Mouse (Mus musculus) forebrain, embryonic 11.5 days (tissue): ENCODE measurements around the gene Ccp110. TPM values are rescaled to one million over a fixed set of nuclear protein-coding genes. Genes with fewer than 3 reads are reported as not detected.

ENCODE experiments used
- ATAC-seq: fragments of 200-750 bp; cut with Nextera tagmentation; replicated peaks from 2 replicates; pipeline ENCODE4 v1.8.0; 2017; ENCODE audit warnings: moderate TSS enrichment; ENCODE audit not compliant: low FRiP score
- DNase-seq: peaks from one replicate; pipeline ENCODE4 v3.0.0-alpha.2; 2017; ENCODE audit warnings: low spot score
- H3K27ac ChIP-seq: fragments of 300-500 bp; sonication (generic); 2 replicates; pipeline ENCODE4 v1.5.1; 2014; ENCODE audit warnings: low read depth, low read length
- H3K27me3 ChIP-seq: fragments of 300-500 bp; sonication (generic); 2 replicates; pipeline ENCODE4 v1.6.1; 2014; ENCODE audit warnings: mild to moderate bottlenecking, low read length, mixed read lengths; ENCODE audit not compliant: control insufficient read depth, insufficient read depth
- H3K36me3 ChIP-seq: fragments of 300-500 bp; sonication (generic); 2 replicates; pipeline ENCODE4 v1.6.1; 2014; ENCODE audit warnings: mild to moderate bottlenecking, low read length, moderate library complexity, mixed read lengths; ENCODE audit not compliant: control insufficient read depth, insufficient read depth
- H3K4me1 ChIP-seq: fragments of 300-500 bp; sonication (generic); replicated peaks from 2 replicates; pipeline ENCODE4 v1.6.1; 2014; ENCODE audit warnings: low read length, mixed read lengths; ENCODE audit not compliant: control insufficient read depth, insufficient read depth
- H3K4me2 ChIP-seq: fragments of 300-500 bp; sonication (generic); 2 replicates; pipeline ENCODE4 v1.6.1; 2014; ENCODE audit warnings: low read depth, mild to moderate bottlenecking, low read length, moderate library complexity, mixed read lengths; ENCODE audit not compliant: severe bottlenecking
- H3K4me3 ChIP-seq: fragments of 300-500 bp; sonication (generic); 2 replicates; pipeline ENCODE4 v1.5.1; 2014; ENCODE audit warnings: low read depth, low read length
- H3K9ac ChIP-seq: fragments of 300-500 bp; sonication (generic); 2 replicates; pipeline ENCODE4 v1.6.1; 2014; ENCODE audit warnings: low read length
- H3K9me3 ChIP-seq: fragments of 300-500 bp; sonication (generic); 2 replicates; pipeline ENCODE4 v1.6.1; 2016; ENCODE audit warnings: low read length, mixed read lengths; ENCODE audit not compliant: control insufficient read depth
- WGBS: fragments of 180-500 bp; shearing (Covaris S2); extraction: QIAGEN DNeasy Blood & Tissue Kit; methylation state at CpG from one replicate; pipeline ENCODE4 v1.1.7; 2014; 5-methylcytosine and 5-hydroxymethylcytosine counted together
- polyA plus RNA-seq: library from polyadenylated mRNA; unstranded; fragments of >200 nt; fragmentation: Nextera tagmentation; extraction: Ambion mirVana; gene quantifications from 2 replicates; pipeline ENCODE4 v1.2.1, GENCODE M21; 2014

Gene Ccp110
- polyA plus RNA-seq, 1 experiment from 2014 or later = 28.0 TPM

DNA sequence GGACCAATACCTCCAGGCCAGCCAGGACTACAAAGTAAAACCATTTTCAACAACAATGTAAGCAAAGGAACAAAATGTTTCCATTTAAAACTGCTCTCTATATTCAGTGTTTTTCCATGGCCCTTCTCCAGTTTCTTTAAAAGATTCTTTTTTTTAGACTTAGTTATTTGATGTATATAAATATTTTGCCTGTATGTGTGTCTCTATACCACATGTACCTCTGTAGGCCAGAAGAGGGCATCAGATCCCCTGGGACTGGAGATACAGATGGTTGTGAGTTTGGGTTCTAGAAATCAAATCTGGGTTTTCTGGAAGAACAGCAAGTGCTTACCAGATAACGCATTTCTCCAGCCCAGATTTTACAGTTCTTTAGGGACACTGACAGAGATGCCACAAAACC, 26.4 kb downstream of the Ccp110 start:
- Histone ChIP-seq H3K9me3 (no peaks in the 10 kb centered on the region), H3K27ac (no peak overlapping the region), H3K27me3 (no peaks in the 10 kb centered on the region), H3K4me3 (no peak overlapping the region), H3K9ac (no peak overlapping the region), H3K36me3 (peaks cover 5% of the 10 kb centered on the region; the same call in 1 of the 2 replicates), H3K4me2 (no peak overlapping the region), H3K4me1 (peaks cover 4% of the 10 kb centered on the region; the same call in 1 of the 2 replicates)
- DNase-seq (no peak), ATAC-seq (no peak)
- 76% methylated on average over 1 of the region's 1 CpGs for WGBS

DNA sequence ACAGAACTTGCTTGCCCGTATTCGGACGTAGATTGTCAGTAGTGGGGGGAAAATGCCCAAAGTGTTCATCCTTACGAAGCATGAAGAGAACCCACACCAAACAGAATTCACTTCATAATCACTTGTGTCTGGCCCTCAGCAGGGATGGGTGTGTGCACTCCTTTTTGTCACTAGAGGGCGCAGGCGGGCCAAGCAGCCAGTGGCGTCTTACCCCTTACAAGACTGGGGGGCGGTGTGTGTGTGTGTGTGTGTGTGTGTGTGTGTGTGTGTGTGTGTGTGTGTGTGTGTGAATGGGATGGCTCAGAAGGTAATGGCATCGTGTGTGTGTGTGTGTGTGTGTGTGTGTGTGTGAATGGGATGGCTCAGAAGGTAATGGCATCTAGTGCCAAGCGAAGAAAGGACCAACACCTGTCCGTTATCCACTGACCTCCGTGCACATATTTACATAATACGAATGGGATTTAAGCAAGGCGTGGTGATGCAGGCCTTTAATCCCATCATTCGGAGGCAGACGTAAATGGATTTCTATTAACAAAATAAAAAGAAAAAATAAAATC, 27.7 kb downstream of the Ccp110 start, which contains the start of gene Vps35l:
Gene Vps35l (plus strand): TSS at position 252 of the 557 bp plus-strand sequence.
- 2% methylated on average over 15 of the region's 16 CpGs for WGBS
- H3K4me2 ChIP-seq = peak within 1 kb of the TSS; percentile 69
- peak within 1 kb of the TSS; percentile 67 for H3K4me3 ChIP-seq
- no peaks in the 10 kb centered on the region for H3K27me3 ChIP-seq
- peak within 1 kb of the TSS; percentile 70 for H3K9ac ChIP-seq
- H3K4me1 ChIP-seq = peaks cover 4% of the 10 kb centered on the region; the same call in 1 of the 2 replicates
- H3K36me3 ChIP-seq = peaks cover 5% of the 10 kb centered on the region; the same call in 1 of the 2 replicates
- H3K9me3 ChIP-seq = no peaks in the 10 kb centered on the region
- DNase-seq = peak; percentile 92
- peak; percentile 84 for ATAC-seq
- no peak within 1 kb of the TSS for H3K27ac ChIP-seq

DNA sequence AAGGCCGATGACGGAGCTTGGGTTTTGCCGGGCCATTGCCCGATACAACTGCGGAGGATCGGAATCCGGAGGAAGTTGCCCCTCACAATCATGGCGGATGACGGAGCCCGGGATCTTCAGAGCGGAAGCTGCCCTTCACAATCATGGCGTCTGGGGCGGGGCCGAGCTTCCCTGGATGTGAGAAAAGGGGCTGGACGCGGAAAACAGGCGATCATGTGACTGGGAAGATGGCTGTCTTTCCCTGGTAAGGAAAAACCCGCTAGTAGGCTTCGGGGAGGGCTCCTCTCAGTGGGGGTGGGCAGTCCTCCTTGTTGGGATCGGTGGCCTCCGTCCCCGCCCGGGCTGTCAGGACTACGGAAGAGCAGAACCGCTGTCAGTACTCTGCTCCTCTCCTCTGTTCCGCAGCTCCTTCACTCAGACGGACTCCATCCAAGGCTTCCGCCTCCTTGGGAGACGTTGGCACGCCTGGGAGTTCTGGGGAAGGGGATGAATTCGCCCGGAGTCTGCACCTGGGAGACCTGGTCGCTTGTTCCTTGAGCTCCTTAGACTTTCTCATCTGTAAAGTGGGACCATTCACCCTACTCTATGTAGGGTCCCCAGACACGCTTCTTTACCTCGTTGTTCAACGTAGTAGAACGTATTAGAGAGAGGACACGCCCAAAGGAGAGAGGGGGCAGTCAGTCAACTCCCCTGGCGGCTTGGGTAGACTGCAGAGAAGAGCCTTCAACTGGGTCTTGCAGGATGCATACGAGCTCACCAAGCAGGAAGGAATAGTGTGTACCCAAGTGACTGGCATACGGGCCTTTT, 28.4 kb downstream of the Ccp110 start:
- Histone ChIP-seq H3K4me3 (peak overlapping the region; percentile 67), H3K9me3 (no peaks in the 10 kb centered on the region), H3K27me3 (no peaks in the 10 kb centered on the region), H3K4me1 (peaks cover 4% of the 10 kb centered on the region; the same call in 1 of the 2 replicates), H3K27ac (no peak overlapping the region), H3K36me3 (peaks cover 4% of the 10 kb centered on the region; the same call in 1 of the 2 replicates), H3K4me2 (peak overlapping the region; percentile 69), H3K9ac (peak overlapping the region; percentile 70)
- 3% methylated on average over 41 of the region's 41 CpGs for WGBS
- ATAC-seq = peak; percentile 96
- peak; percentile 98 for DNase-seq

DNA sequence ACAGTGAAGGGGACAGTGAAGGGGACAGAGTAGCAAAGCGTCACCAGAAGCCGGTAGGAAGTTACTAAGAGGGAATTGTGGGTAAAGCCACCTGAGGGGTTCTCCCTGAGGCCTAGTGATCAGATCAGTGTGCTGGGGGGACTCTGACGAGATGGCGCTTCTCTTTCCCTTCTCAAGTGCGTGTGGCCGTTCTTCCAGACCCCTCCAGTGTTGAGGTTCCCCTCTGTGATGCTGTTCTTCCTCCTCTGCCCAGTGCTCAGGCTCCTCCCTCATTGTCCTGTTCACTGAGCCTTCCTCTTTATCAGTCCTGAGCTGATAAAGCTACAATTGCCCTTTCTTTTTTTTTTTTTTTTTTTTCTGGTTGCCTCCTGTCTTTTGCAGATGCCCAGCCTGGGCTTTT, 29.9 kb downstream of the Ccp110 start:
- H3K27ac ChIP-seq = no peak overlapping the region
- H3K27me3 ChIP-seq = no peaks in the 10 kb centered on the region
- H3K4me3 ChIP-seq = no peak overlapping the region
- 81% methylated on average over 5 of the region's 6 CpGs for WGBS
- H3K9me3 ChIP-seq = no peaks in the 10 kb centered on the region
- peaks cover 4% of the 10 kb centered on the region; the same call in 1 of the 2 replicates for H3K4me1 ChIP-seq
- no peak overlapping the region for H3K9ac ChIP-seq
- ATAC-seq = no peak
- H3K36me3 ChIP-seq = peaks cover 6% of the 10 kb centered on the region; the same call in 1 of the 2 replicates
- DNase-seq = no peak
- H3K4me2 ChIP-seq = no peak overlapping the region

DNA sequence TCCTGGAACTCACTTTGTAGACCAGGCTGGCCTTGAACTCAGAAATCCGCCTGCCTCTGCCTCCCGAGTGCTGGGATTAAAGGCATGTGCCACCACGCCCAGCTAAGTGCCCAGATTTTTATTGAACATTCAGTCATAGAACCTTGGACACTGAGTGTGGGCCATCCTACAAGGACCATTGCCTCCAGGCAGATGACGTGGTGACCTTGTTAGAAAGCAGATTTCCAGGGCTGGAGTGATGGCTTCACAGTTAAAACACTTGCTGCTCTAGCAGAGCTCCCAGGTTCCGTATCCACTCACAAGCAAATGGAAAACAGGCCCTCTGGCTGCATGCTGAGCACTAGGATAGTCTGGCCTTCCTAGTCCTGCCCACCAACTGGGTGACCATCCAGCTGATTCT, 32.4 kb downstream of the Ccp110 start:
- no peak overlapping the region for H3K9ac ChIP-seq
- H3K4me1 ChIP-seq = peaks cover 4% of the 10 kb centered on the region; the same call in 1 of the 2 replicates
- no peak overlapping the region for H3K4me3 ChIP-seq
- no peak overlapping the region for H3K4me2 ChIP-seq
- no peak for DNase-seq
- no peak overlapping the region for H3K27ac ChIP-seq
- WGBS = 93% methylated on average over 5 of the region's 5 CpGs
- no peaks in the 10 kb centered on the region for H3K27me3 ChIP-seq
- no peak for ATAC-seq
- no peaks in the 10 kb centered on the region for H3K9me3 ChIP-seq
- H3K36me3 ChIP-seq = peaks cover 6% of the 10 kb centered on the region; the same call in 1 of the 2 replicates

DNA sequence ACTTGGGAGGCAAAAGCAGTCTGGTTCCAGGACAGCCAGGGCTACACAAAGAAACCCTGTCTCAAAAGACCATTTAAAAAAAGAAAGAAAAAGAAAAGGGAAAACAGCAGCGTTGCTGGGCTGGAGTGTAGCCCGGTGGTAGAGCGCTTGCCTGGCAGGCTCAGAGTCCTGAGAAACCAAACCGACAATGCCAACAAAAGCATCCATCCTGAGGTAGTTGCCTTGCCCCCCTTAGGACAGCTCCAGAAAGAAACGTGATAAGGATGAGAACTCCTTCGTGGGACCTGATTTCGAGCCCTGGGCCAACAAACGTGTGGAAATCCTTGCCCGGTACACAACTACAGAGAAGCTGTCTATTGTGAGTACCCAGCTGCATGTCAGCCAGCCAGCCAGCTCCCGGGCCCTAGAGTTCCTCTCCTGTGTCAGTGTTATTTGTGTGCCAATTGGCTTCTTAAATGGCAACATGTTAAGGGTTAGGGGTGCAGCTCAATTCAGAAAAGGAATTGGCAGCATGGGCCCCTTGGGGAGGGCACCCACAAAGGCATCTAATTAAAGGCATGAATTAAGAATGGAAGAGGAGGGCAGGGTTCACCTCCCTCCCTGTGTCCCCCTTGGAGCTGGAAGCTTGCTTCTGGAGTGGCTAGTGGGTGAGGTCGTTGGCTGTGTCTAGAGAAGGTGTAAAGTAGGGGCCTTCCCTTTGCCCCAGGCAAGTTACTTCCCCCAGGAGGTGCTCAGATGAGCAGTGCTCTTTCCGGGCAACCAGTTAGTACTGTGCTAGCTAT, 35.7 kb downstream of the Ccp110 start:
- Histone ChIP-seq H3K4me2 (no peak overlapping the region), H3K9ac (no peak overlapping the region), H3K27ac (no peak overlapping the region), H3K9me3 (no peaks in the 10 kb centered on the region), H3K27me3 (no peaks in the 10 kb centered on the region), H3K4me1 (no peaks in the 10 kb centered on the region), H3K4me3 (no peak overlapping the region), H3K36me3 (peaks cover 6% of the 10 kb centered on the region; the same call in 1 of the 2 replicates)
- ATAC-seq (no peak), DNase-seq (no peak)
- 88% methylated on average over 12 of the region's 12 CpGs for WGBS

DNA sequence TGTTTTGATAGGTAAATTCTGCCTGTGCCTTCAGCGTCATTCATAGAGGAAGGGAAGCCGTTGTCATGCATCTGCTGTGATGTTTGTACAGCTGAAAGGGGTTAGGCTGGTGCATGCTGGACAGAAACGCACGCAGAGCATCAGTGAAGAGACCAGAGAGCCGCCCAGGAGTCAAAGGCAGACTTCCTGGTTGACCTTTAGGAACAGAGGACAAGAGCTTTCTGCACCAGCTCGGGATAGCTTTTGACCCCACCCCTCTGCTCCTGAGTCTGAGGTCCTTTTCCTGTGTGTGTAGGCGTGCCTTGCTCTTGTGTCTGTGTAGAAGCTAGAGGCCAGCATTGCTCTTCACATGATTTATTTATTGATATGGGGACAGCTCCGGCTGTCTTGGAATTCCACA, 37.4 kb downstream of the Ccp110 start:
- no peaks in the 10 kb centered on the region for H3K9me3 ChIP-seq
- H3K36me3 ChIP-seq = peaks cover 4% of the 10 kb centered on the region; the same call in 1 of the 2 replicates
- H3K27me3 ChIP-seq = no peaks in the 10 kb centered on the region
- ATAC-seq (no peak), DNase-seq (no peak)
- no peak overlapping the region for H3K4me2 ChIP-seq
- no peaks in the 10 kb centered on the region for H3K4me1 ChIP-seq
- no peak overlapping the region for H3K9ac ChIP-seq
- H3K27ac ChIP-seq = no peak overlapping the region
- 77% methylated on average over 8 of the region's 8 CpGs for WGBS
- H3K4me3 ChIP-seq = no peak overlapping the region

DNA sequence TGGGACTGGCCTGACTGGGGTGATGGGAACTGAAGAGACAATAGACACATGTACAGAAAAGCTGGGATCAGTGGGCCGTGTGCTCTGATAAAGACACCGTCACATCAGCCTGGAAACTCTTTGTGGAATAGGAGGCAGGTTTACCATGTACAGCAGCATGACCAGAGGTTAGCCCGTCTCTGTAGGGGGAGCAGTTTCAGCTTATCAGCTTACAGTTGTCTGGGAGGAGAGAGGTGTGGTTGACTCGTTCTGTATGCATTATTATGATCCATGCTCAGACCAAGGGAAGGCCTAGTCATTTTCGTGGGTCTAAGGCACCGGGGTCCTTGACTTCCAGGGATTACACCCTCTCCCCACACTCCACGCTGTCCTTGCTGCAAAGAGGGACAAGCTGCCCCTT, 39.3 kb downstream of the Ccp110 start:
- DNase-seq (no peak), ATAC-seq (no peak)
- H3K4me2 ChIP-seq = no peak overlapping the region
- no peak overlapping the region for H3K4me3 ChIP-seq
- WGBS = 91% methylated on average over 7 of the region's 7 CpGs
- no peak overlapping the region for H3K9ac ChIP-seq
- H3K27me3 ChIP-seq = no peaks in the 10 kb centered on the region
- H3K9me3 ChIP-seq = no peaks in the 10 kb centered on the region
- H3K36me3 ChIP-seq = peaks cover 6% of the 10 kb centered on the region; the same call in 1 of the 2 replicates
- no peak overlapping the region for H3K27ac ChIP-seq
- H3K4me1 ChIP-seq = no peaks in the 10 kb centered on the region
